27 mouse cellular contexts compared by ENCODE assay signal in genomic region chr4:154866391-154866790, GRCm38 (mm10). TPM values are rescaled to one million over a fixed set of nuclear protein-coding genes. Genes with fewer than 3 reads are reported as not detected.
"Had no signal": no experiment of that assay in that cellular context is flagged by ENCODE, and none has a peak within 500 bp of the region (broad histone marks: within the 10 kb centered on the region; RNA-seq: fewer than 3 reads in every experiment).

No protein-coding gene starts in this region.

- H3K27me3 ChIP-seq: intestine, embryonic 15.5 days had no signal

- DNase-seq: gastrocnemius, adult 2 months; gastrocnemius, postnatal 10 days; gastrocnemius, postnatal 25 days; heart, adult 2 months; heart, postnatal 10 days; kidney, adult 18-20 months; kidney, adult 8-10 months; kidney, postnatal 10 days; kidney, postnatal 4 days; liver; liver, embryonic 13.5 days had no signal

- H3K36me3 ChIP-seq: heart, embryonic 10.5 days; heart, embryonic 12.5 days; hindbrain, embryonic 10.5 days; hindbrain, embryonic 12.5 days; intestine, embryonic 15.5 days; limb, embryonic 10.5 days; limb, embryonic 12.5 days; liver, embryonic 13.5 days; liver, embryonic 15.5 days had no signal

- H3K27ac ChIP-seq: gastrocnemius, adult 2 months; heart, adult 2 months; hindbrain, embryonic 12.5 days; hindbrain, embryonic 14.5 days; intestine, embryonic 15.5 days; layer of hippocampus, adult 2 months; left cerebral cortex, adult 2 months; limb, embryonic 12.5 days; liver, embryonic 13.5 days; liver, embryonic 15.5 days had no signal

- H3K4me3 ChIP-seq: gastrocnemius, adult 2 months; heart, adult 2 months; heart, embryonic 10.5 days; heart, embryonic 12.5 days; hindbrain, embryonic 10.5 days; hindbrain, embryonic 12.5 days; intestine, embryonic 15.5 days; layer of hippocampus, adult 2 months; left cerebral cortex, adult 2 months; limb, embryonic 10.5 days; limb, embryonic 12.5 days; liver, embryonic 13.5 days; liver, embryonic 15.5 days had no signal

RNA-seq across cellular contexts. Expression of gene Mmel1, which starts 3.0 kb away (rescaled TPM):
- total RNA-seq: gastrocnemius, adult 2 months; granulocyte monocyte progenitor cell, adult 5-6 weeks; heart, adult 2 months had no signal
- polyA plus RNA-seq: inflammation-experienced regulatory T-cells, adult 6 months; kidney, embryonic 14.5 days; kidney, embryonic 16.5 days had no signal

RNA-seq across cellular contexts. Expression of gene Ttc34, which starts 29.1 kb away (rescaled TPM):
- total RNA-seq: gastrocnemius, adult 2 months; gastrocnemius, postnatal 10 days; gastrocnemius, postnatal 25 days had no signal
- polyA plus RNA-seq: inflammation-experienced regulatory T-cells, adult 6 months; intestine, embryonic 15.5 days; intestine, postnatal 0 days; liver, embryonic 15.5 days had no signal
